Mouse (Mus musculus) neural tube, embryonic 13.5 days (tissue): ENCODE measurements around the gene Smad6. TPM values are rescaled to one million over a fixed set of nuclear protein-coding genes. Genes with fewer than 3 reads are reported as not detected.

ENCODE experiments used
- ATAC-seq: fragments of 200-750 bp; cut with Nextera tagmentation; 2 replicates; pipeline ENCODE4 v1.8.0; 2017; ENCODE audit warnings: low read depth, mild to moderate bottlenecking, moderate TSS enrichment, moderate library complexity
- H3K27ac ChIP-seq: fragments of 300-500 bp; sonication (generic); replicated peaks from 2 replicates; pipeline ENCODE4 v1.5.1; 2015; ENCODE audit warnings: moderate library complexity, mild to moderate bottlenecking, inconsistent platforms
- H3K27me3 ChIP-seq: fragments of 300-500 bp; sonication (generic); 2 replicates; pipeline ENCODE4 v1.6.1; 2015; ENCODE audit warnings: mild to moderate bottlenecking, inconsistent platforms
- H3K36me3 ChIP-seq: fragments of 300-500 bp; sonication (generic); 2 replicates; pipeline ENCODE4 v1.6.1; 2015; ENCODE audit warnings: mild to moderate bottlenecking, inconsistent platforms
- H3K4me1 ChIP-seq: fragments of 300-500 bp; sonication (generic); replicated peaks from 2 replicates; pipeline ENCODE4 v1.6.1; 2015; ENCODE audit warnings: inconsistent platforms
- H3K4me2 ChIP-seq: fragments of 300-500 bp; sonication (generic); 2 replicates; pipeline ENCODE4 v1.6.1; 2015; ENCODE audit warnings: inconsistent platforms, mild to moderate bottlenecking, moderate library complexity
- H3K4me3 ChIP-seq: fragments of 300-500 bp; sonication (generic); 2 replicates; pipeline ENCODE4 v1.5.1; 2015; ENCODE audit warnings: mild to moderate bottlenecking, inconsistent platforms
- H3K9ac ChIP-seq: fragments of 300-500 bp; sonication (generic); 2 replicates; pipeline ENCODE4 v1.6.1; 2015; ENCODE audit warnings: moderate library complexity, mild to moderate bottlenecking, inconsistent platforms
- H3K9me3 ChIP-seq: fragments of 300-500 bp; sonication (generic); 2 replicates; pipeline ENCODE4 v1.6.1; 2016; ENCODE audit warnings: inconsistent platforms
- WGBS: fragments of 180-500 bp; shearing (Covaris S2); methylation state at CpG from one replicate; pipeline ENCODE4 v1.1.7; 2015; 5-methylcytosine and 5-hydroxymethylcytosine counted together
- polyA plus RNA-seq: library from polyadenylated mRNA; unstranded; fragments of >200 nt; fragmentation: Nextera tagmentation; extraction: Ambion mirVana; gene quantifications from 2 replicates; pipeline ENCODE4 v1.2.1, GENCODE M21; 2015

Smad6 gene
- polyA plus RNA-seq, 1 experiment from 2014 or later: 3.8 TPM

- no peak overlapping the region for H3K27ac ChIP-seq
- no peaks in the 10 kb centered on the region for H3K36me3 ChIP-seq
- H3K4me3 ChIP-seq: no peak overlapping the region
- H3K4me1 ChIP-seq: 0 out of 2 replicates have a peak, but pooled peaks cover 11% of the 10 kb centered on the region
- no peaks in the 10 kb centered on the region for H3K9me3 ChIP-seq
- H3K4me2 ChIP-seq: no peak overlapping the region
- no peak for ATAC-seq
- peaks cover 11% of the 10 kb centered on the region; the same call in 1 of the 2 replicates for H3K27me3 ChIP-seq
- no peak overlapping the region for H3K9ac ChIP-seq
- WGBS: 65% methylated on average over 4 of the region's 4 CpGs
Measured at GRCm38 (mm10) chr9:63918245-63918644, 103.6 kb downstream of the Smad6 start.

DNA sequence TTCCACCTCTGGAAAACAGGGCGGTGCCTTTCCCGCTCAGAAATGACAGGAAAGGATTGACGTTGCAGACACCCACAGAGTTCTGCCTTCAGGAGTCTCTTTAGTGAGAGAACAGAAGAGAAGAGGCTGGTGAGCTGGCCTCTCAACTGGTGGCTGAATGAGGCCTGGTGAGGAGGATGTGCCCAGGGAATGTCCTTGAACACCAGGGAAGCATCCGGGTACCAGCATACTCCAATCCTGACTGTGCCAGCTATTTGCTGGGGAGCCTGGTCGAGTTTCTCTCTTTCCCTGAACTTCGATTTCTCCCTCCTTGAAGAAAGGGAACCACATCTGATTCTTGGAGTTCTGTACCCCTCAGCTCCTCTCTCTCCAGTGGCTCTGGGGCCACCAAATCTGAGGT lies 105.4 kb downstream of the Smad6 start:
- Histone ChIP-seq H3K36me3 (no peaks in the 10 kb centered on the region), H3K27me3 (peaks cover 11% of the 10 kb centered on the region; the same call in 1 of the 2 replicates), H3K27ac (no peak overlapping the region), H3K4me3 (no peak overlapping the region), H3K4me1 (0 out of 2 replicates have a peak, but pooled peaks cover 16% of the 10 kb centered on the region), H3K9me3 (no peaks in the 10 kb centered on the region), H3K4me2 (no peak overlapping the region), H3K9ac (no peak overlapping the region)
- 71% methylated on average over 6 of the region's 6 CpGs for WGBS
- ATAC-seq: no peak

DNA sequence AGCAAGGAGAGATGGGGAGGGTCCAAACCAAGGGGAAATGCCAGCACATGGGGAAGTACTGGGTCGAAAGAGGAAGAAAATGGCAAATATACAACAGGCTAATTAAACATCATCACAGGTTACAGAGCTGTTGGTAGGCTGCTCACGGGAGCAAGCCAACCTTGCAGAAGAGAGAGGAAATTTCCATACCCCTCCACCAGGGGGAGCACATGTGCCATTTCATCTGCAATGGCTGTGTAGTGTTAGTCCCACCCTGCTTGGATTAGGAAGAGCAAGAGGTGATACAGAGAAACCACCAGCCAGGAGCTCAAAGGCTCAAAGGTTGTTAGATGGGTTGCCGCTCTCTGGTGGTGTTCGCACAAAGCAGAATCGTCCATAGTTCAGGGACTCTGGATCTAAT lies 105.9 kb downstream of the Smad6 start:
- H3K9ac ChIP-seq: no peak overlapping the region
- ATAC-seq: no peak
- peaks cover 11% of the 10 kb centered on the region; the same call in 1 of the 2 replicates for H3K27me3 ChIP-seq
- H3K27ac ChIP-seq: no peak overlapping the region
- no peak overlapping the region for H3K4me2 ChIP-seq
- no peaks in the 10 kb centered on the region for H3K9me3 ChIP-seq
- H3K36me3 ChIP-seq: no peaks in the 10 kb centered on the region
- H3K4me1 ChIP-seq: 0 out of 2 replicates have a peak, but pooled peaks cover 16% of the 10 kb centered on the region
- H3K4me3 ChIP-seq: no peak overlapping the region
- 69% methylated on average over 5 of the region's 5 CpGs for WGBS

DNA sequence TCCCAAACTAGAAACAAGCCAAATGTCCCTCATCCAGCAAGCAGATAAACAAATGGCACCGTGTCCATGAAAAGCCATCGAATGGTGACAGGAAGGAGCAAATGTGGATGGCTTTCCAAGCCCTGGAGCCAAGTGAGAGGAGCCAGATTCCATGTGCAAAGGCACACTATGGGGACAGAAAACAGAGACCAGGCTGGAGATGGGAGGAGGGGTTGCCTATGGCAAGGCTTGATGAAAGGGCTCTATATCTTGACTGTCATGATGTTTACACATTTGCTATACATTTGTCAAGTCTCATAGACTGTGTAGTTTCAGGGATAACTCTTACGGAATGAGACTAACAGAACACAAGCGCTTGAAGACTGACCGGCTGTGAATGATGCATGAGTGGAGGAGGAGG lies 106.9 kb downstream of the Smad6 start:
- Histone ChIP-seq H3K4me2 (no peak overlapping the region), H3K27me3 (peaks cover 11% of the 10 kb centered on the region; the same call in 1 of the 2 replicates), H3K4me3 (no peak overlapping the region), H3K27ac (no peak overlapping the region), H3K4me1 (0 out of 2 replicates have a peak, but pooled peaks cover 16% of the 10 kb centered on the region), H3K9me3 (no peaks in the 10 kb centered on the region), H3K9ac (no peak overlapping the region), H3K36me3 (no peaks in the 10 kb centered on the region)
- no peak for ATAC-seq
- WGBS: 84% methylated on average over 5 of the region's 5 CpGs

DNA sequence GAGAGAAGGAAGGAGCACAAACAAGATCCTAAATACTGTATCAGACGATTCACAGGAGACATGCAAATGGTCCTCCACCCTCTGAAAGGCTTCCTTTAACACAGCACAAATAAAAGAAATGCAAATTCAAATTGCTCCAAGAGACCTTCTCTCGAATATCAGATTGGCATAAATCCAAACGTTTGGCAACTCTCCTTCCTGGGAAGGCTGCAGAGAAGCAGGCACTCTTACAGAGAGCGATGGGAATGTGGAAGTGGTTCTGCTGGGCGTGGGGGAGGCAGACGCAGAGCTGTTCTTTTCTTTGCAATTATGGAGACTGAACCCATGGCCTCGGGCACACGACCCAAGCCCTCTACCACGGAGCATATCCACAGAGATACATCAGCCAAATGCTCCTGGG lies 109.8 kb downstream of the Smad6 start:
- 0 out of 2 replicates have a peak, but pooled peaks cover 8% of the 10 kb centered on the region for H3K4me1 ChIP-seq
- no peak overlapping the region for H3K4me3 ChIP-seq
- H3K27me3 ChIP-seq: peaks cover 11% of the 10 kb centered on the region; the same call in 1 of the 2 replicates
- no peak overlapping the region for H3K27ac ChIP-seq
- ATAC-seq: no peak
- H3K4me2 ChIP-seq: no peak overlapping the region
- H3K9ac ChIP-seq: no peak overlapping the region
- H3K36me3 ChIP-seq: no peaks in the 10 kb centered on the region
- no peaks in the 10 kb centered on the region for H3K9me3 ChIP-seq
- 36% methylated on average over 9 of the region's 9 CpGs for WGBS

GRCm38 (mm10) chr9:63909618-63910017 lies 112.2 kb downstream of the Smad6 start:
- Histone ChIP-seq H3K4me1 (0 out of 2 replicates have a peak, but pooled peaks cover 8% of the 10 kb centered on the region), H3K27ac (no peak overlapping the region), H3K4me2 (no peak overlapping the region), H3K27me3 (no peaks in the 10 kb centered on the region; the same call in 1 of the 2 replicates), H3K4me3 (no peak overlapping the region), H3K36me3 (no peaks in the 10 kb centered on the region), H3K9me3 (no peaks in the 10 kb centered on the region), H3K9ac (no peak overlapping the region)
- 14% methylated on average over 5 of the region's 5 CpGs for WGBS
- no peak for ATAC-seq

- Histone ChIP-seq H3K27ac (no peak overlapping the region), H3K9me3 (peaks cover 4% of the 10 kb centered on the region), H3K36me3 (no peaks in the 10 kb centered on the region), H3K4me3 (no peak overlapping the region), H3K9ac (no peak overlapping the region), H3K4me1 (no peaks in the 10 kb centered on the region), H3K27me3 (no peaks in the 10 kb centered on the region; the same call in 1 of the 2 replicates), H3K4me2 (no peak overlapping the region)
- WGBS: 94% methylated on average over 2 of the region's 2 CpGs
- ATAC-seq: no peak
Measured at GRCm38 (mm10) chr9:63904543-63904942, 117.3 kb downstream of the Smad6 start.

Other genes with a start within 250 kb of the Smad6 start
- gene Lctl, start 95.1 kb upstream of the Smad6 start, polyA plus RNA-seq: not detected in 2 replicates
- 5.0 and 9.5 TPM in 2 replicates for gene Zwilch, start 151.0 kb upstream of the Smad6 start, polyA plus RNA-seq
- 668 and 699 TPM in 2 replicates for gene Rpl4, start 151.3 kb upstream of the Smad6 start, polyA plus RNA-seq
- 38.4 and 43.0 TPM in 2 replicates for gene Snapc5, start 157.2 kb upstream of the Smad6 start, polyA plus RNA-seq
- gene Uchl4, start 213.1 kb upstream of the Smad6 start, polyA plus RNA-seq: 2.1 and 2.9 TPM in 2 replicates
- gene Map2k1, start 231.6 kb upstream of the Smad6 start, polyA plus RNA-seq: 54.1 and 61.0 TPM in 2 replicates